Mouse (Mus musculus): ENCODE measurements around the gene Smyd4. TPM values are rescaled to one million over a fixed set of nuclear protein-coding genes. Genes with fewer than 3 reads are reported as not detected.

Smyd4 gene
- polyA plus RNA-seq, 1 experiment, result 4.0 TPM

GRCm38 (mm10) chr11:75452812-75453557 is 104.8 kb downstream of the Smyd4 start:
- H3K27me3 ChIP-seq (ENCODE audit: control insufficient read depth, insufficient read depth, low read length), result no peaks in the 10 kb centered on the region
- 95% methylated on average over 31 of the region's 31 CpGs for WGBS
- no peak for TF ChIP-seq POLR2A (IDR thresholded peaks at IDR 0.05; ENCODE audit: low read depth, low read length)
- no peak for TF ChIP-seq CTCF (IDR thresholded peaks at IDR 0.05; ENCODE audit: extremely low read depth, insufficient read depth, insufficient read length, insufficient replicate concordance)
- peaks cover 21% of the 10 kb centered on the region for H3K36me3 ChIP-seq (ENCODE audit: control insufficient read depth, insufficient read depth, low read length)
- DNase-seq (ENCODE audit: low read depth in 1 of 2, low spot score in 2 of 2), result no peak
- H3K27ac ChIP-seq (ENCODE audit: insufficient read depth, low read length), result no peak overlapping the region
- H3K4me3 ChIP-seq (ENCODE audit: extremely low read depth, insufficient read depth, insufficient read length), result no peak overlapping the region
- peaks cover 28% of the 10 kb centered on the region for H3K4me1 ChIP-seq (ENCODE audit: control insufficient read depth, insufficient read depth, insufficient read length)

GRCm38 (mm10) chr11:75453991-75454930 is 106.0 kb downstream of the Smyd4 start, which contains the start of gene Wdr81:
Gene Wdr81 (minus strand): TSS chr11:75454717.
- DNase-seq (ENCODE audit: low read depth in 1 of 2, low spot score in 2 of 2), result peak; percentile 89 to 91
- Histone ChIP-seq H3K27ac (ENCODE audit: insufficient read depth, low read length) (peak within 1 kb of the TSS; percentile 93), H3K27me3 (ENCODE audit: control insufficient read depth, insufficient read depth, low read length) (no peaks in the 10 kb centered on the region), H3K36me3 (ENCODE audit: control insufficient read depth, insufficient read depth, low read length) (peaks cover 9% of the 10 kb centered on the region), H3K4me3 (ENCODE audit: extremely low read depth, insufficient read depth, insufficient read length) (peak within 1 kb of the TSS; percentile 71), H3K4me1 (ENCODE audit: control insufficient read depth, insufficient read depth, insufficient read length) (peaks cover 39% of the 10 kb centered on the region)
- TF ChIP-seq CTCF (IDR thresholded peaks at IDR 0.05; ENCODE audit: extremely low read depth, insufficient read depth, insufficient read length, insufficient replicate concordance), result peak; percentile 56; the same call in 1 of the 2 replicates
- TF ChIP-seq POLR2A (IDR thresholded peaks at IDR 0.05; ENCODE audit: low read depth, low read length), result peak; percentile 38; the same call in 1 of the 2 replicates
- WGBS, result 4% methylated on average over 56 of the region's 56 CpGs

Other genes starting within 250 kb of the Smyd4 start
- gene Hic1, start 178.9 kb upstream of the Smyd4 start, polyA plus RNA-seq (2012; rRNA removed), result 9.2 and 13.2 TPM in 2 replicates
- 17.2 and 18.4 TPM in 2 replicates for gene Ovca2, start 169.6 kb upstream of the Smyd4 start, polyA plus RNA-seq (2012; rRNA removed)
- 29.2 and 33.3 TPM in 2 replicates for gene Dph1, start 157.2 kb upstream of the Smyd4 start, polyA plus RNA-seq (2012; rRNA removed)
- gene Rtn4rl1, start 154.7 kb upstream of the Smyd4 start, polyA plus RNA-seq (2012; rRNA removed), result 11.1 and 12.7 TPM in 2 replicates
- gene Rpa1, start 109 bp upstream of the Smyd4 start, polyA plus RNA-seq (2012; rRNA removed), result 23.6 and 26.2 TPM in 2 replicates
- 9.7 and 12.6 TPM in 2 replicates for gene Serpinf1, start 74.3 kb downstream of the Smyd4 start, polyA plus RNA-seq (2012; rRNA removed)
- gene Serpinf2, start 91.2 kb downstream of the Smyd4 start, polyA plus RNA-seq (2012; rRNA removed), result 0.25 and 0.75 TPM in 2 replicates
- gene Wdr81, start 106.3 kb downstream of the Smyd4 start, polyA plus RNA-seq (2012; rRNA removed), result 34.4 and 46.3 TPM in 2 replicates
- gene Tlcd2, start 113.3 kb downstream of the Smyd4 start, polyA plus RNA-seq (2012; rRNA removed), result 6.9 and 8.4 TPM in 2 replicates
- 64.2 and 72.8 TPM in 2 replicates for gene Prpf8, start 138.4 kb downstream of the Smyd4 start, polyA plus RNA-seq (2012; rRNA removed)
- gene Rilp, start 161.7 kb downstream of the Smyd4 start, polyA plus RNA-seq (2012; rRNA removed), result 1.1 and 1.6 TPM in 2 replicates
- 11.5 and 13.5 TPM in 2 replicates for gene Scarf1, start 165.1 kb downstream of the Smyd4 start, polyA plus RNA-seq (2012; rRNA removed)
- gene Slc43a2, start 183.3 kb downstream of the Smyd4 start, polyA plus RNA-seq (2012; rRNA removed), result 57.3 and 62.8 TPM in 2 replicates
- 51.7 and 54.1 TPM in 2 replicates for gene Pitpna, start 239.7 kb downstream of the Smyd4 start, polyA plus RNA-seq (2012; rRNA removed)